Mouse (Mus musculus) intestine, postnatal 0 days (tissue): Measurements from ENCODE around the gene Tnik. TPM values are rescaled to one million over a fixed set of nuclear protein-coding genes. Genes with fewer than 3 reads are reported as not detected.

ENCODE experiments used
- ATAC-seq: fragments of 200-750 bp; cut with Nextera tagmentation; 2 replicates; pipeline ENCODE4 v1.8.0; 2017; ENCODE audit warnings: mild to moderate bottlenecking, moderate TSS enrichment, moderate library complexity
- H3K27ac ChIP-seq: fragments of 300-500 bp; sonication (generic); 2 replicates; pipeline ENCODE4 v1.5.1; 2014; ENCODE audit warnings: mild to moderate bottlenecking, low read depth, low read length, moderate library complexity
- H3K27me3 ChIP-seq: fragments of 300-500 bp; sonication (generic); replicated peaks from 2 replicates; pipeline ENCODE4 v1.6.1; 2014; ENCODE audit warnings: low read length, mixed read lengths; ENCODE audit not compliant: control insufficient read depth, insufficient read depth
- H3K36me3 ChIP-seq: fragments of 300-500 bp; sonication (generic); 2 replicates; pipeline ENCODE4 v1.6.1; 2014; ENCODE audit warnings: mild to moderate bottlenecking, moderate library complexity; ENCODE audit not compliant: control insufficient read depth, insufficient read depth
- H3K4me1 ChIP-seq: fragments of 300-500 bp; sonication (generic); replicated peaks from 2 replicates; pipeline ENCODE4 v1.6.1; 2014; ENCODE audit warnings: antibody characterized with exemption, low read length, mixed read lengths; ENCODE audit not compliant: control insufficient read depth, insufficient read depth
- H3K4me2 ChIP-seq: fragments of 300-500 bp; sonication (generic); replicated peaks from 2 replicates; pipeline ENCODE4 v1.6.1; 2014; ENCODE audit warnings: low read depth, mild to moderate bottlenecking, moderate library complexity
- H3K4me3 ChIP-seq: fragments of 300-500 bp; sonication (generic); 2 replicates; pipeline ENCODE4 v1.5.1; 2014; ENCODE audit warnings: low read depth, low read length
- H3K9ac ChIP-seq: fragments of 300-500 bp; sonication (generic); 2 replicates; pipeline ENCODE4 v1.6.1; 2014; ENCODE audit warnings: mild to moderate bottlenecking, low read depth, low read length
- H3K9me3 ChIP-seq: fragments of 300-500 bp; sonication (generic); 2 replicates; pipeline ENCODE4 v1.6.1; 2016; ENCODE audit warnings: mixed run types; ENCODE audit not compliant: control insufficient read depth
- CTCF ChIP-seq: sonication (generic); IDR thresholded peaks from 2 replicates; pipeline ENCODE4 v1.5.1; 2016; ENCODE audit warnings: low read depth, mild to moderate bottlenecking, control low read depth, antibody characterized with exemption, moderate library complexity
- WGBS: fragments of 180-500 bp; shearing (Covaris S2); extraction: QIAGEN DNeasy Blood & Tissue Kit; methylation state at CpG from one replicate; pipeline ENCODE4 v1.1.7; 2014; 5-methylcytosine and 5-hydroxymethylcytosine counted together
- polyA plus RNA-seq: library from polyadenylated mRNA; unstranded; fragments of >200 nt; fragmentation: Nextera tagmentation; extraction: Ambion mirVana; gene quantifications from 2 replicates; pipeline ENCODE4 v1.2.1, GENCODE M21; 2015

Tnik gene
- polyA plus RNA-seq, 1 experiment from 2014 or later, result 7.9 TPM

GRCm38 (mm10) chr3:28453458-28453857, 190.4 kb downstream of the Tnik start:
- Histone ChIP-seq H3K36me3 (no peaks in the 10 kb centered on the region), H3K4me1 (no peaks in the 10 kb centered on the region), H3K4me3 (no peak overlapping the region), H3K27ac (no peak overlapping the region), H3K9ac (no peak overlapping the region), H3K4me2 (no peak overlapping the region), H3K9me3 (no peaks in the 10 kb centered on the region), H3K27me3 (no peaks in the 10 kb centered on the region)
- no peak for ATAC-seq
- WGBS, result 90% methylated on average over 3 of the region's 3 CpGs
- TF ChIP-seq CTCF, result no peak

- H3K27me3 ChIP-seq, result no peaks in the 10 kb centered on the region
- no peaks in the 10 kb centered on the region for H3K36me3 ChIP-seq
- no peaks in the 10 kb centered on the region for H3K9me3 ChIP-seq
- H3K4me3 ChIP-seq, result no peak overlapping the region
- 83% methylated on average over 8 of the region's 8 CpGs for whole genome bisulfite sequencing
- H3K4me1 ChIP-seq, result no peaks in the 10 kb centered on the region
- no peak for ATAC-seq
- no peak overlapping the region for H3K27ac ChIP-seq
- H3K9ac ChIP-seq, result no peak overlapping the region
- H3K4me2 ChIP-seq, result no peak overlapping the region
- no peak for TF ChIP-seq CTCF
These were observed 193.8 kb downstream of the Tnik start for GRCm38 (mm10) chr3:28456842-28457241.

DNA sequence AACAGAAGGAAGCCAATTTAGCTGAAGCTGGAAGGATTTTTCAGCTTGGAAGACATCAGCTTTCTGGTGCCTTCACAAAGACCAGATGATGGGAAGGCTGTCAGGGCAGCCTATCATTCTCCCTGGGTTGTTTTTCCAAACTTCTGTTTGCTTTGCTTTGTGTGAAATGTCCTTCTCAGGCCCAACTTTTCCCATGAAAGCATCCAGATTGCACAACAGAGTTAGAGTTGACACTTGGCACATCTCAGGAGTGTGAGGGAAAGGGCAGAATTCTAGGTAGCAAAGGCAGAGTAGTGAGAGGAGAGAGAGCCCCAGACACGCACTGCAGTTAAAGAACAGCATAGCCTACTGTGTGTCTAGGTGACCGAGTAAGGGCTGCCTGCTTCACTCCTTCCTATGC, 194.5 kb downstream of the Tnik start:
- Histone ChIP-seq H3K4me1 (no peaks in the 10 kb centered on the region), H3K36me3 (no peaks in the 10 kb centered on the region), H3K9me3 (no peaks in the 10 kb centered on the region), H3K9ac (no peak overlapping the region), H3K27ac (no peak overlapping the region), H3K4me3 (no peak overlapping the region), H3K4me2 (no peak overlapping the region), H3K27me3 (no peaks in the 10 kb centered on the region)
- 85% methylated on average over 2 of the region's 2 CpGs for WGBS
- ATAC-seq, result no peak
- TF ChIP-seq CTCF, result no peak

GRCm38 (mm10) chr3:28466688-28467087, 203.7 kb downstream of the Tnik start:
- no peak for TF ChIP-seq CTCF
- no peaks in the 10 kb centered on the region for H3K36me3 ChIP-seq
- no peak overlapping the region for H3K9ac ChIP-seq
- H3K27me3 ChIP-seq, result no peaks in the 10 kb centered on the region
- WGBS, result 91% methylated on average over 4 of the region's 4 CpGs
- ATAC-seq, result no peak
- H3K9me3 ChIP-seq, result no peaks in the 10 kb centered on the region
- no peak overlapping the region for H3K27ac ChIP-seq
- H3K4me1 ChIP-seq, result peaks cover 8% of the 10 kb centered on the region
- no peak overlapping the region for H3K4me2 ChIP-seq
- no peak overlapping the region for H3K4me3 ChIP-seq

DNA sequence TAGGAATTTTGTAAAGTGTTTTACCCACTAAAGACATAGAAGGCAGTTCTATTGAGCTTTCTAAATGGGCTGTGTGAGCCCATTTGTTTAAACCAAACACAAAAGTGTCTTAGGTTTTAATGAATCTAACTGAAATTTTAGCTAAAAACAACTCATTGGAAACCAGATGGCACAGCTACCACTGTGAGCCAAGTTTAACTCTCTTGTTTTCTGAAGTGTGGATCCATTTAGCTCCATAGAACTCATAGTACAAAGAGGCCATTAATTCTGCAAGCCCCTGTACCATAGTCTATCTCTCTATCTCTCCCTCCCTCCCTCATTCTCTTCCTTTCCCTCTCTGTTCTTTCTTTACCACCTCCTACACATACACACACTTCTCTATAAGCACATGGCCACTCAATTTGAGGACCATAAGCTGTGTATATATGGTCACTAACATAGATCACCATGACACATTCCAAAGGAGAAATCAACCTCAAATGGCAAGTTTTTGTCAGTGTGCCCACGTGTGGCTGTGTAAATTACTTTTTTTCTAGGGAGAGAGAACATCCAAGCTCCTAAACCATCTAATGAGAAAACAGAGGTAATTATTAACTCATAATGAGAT, 204.2 kb downstream of the Tnik start:
- H3K4me3 ChIP-seq, result no peak overlapping the region
- no peak overlapping the region for H3K27ac ChIP-seq
- 31% methylated on average over 1 of the region's 1 CpGs for WGBS
- H3K36me3 ChIP-seq, result no peaks in the 10 kb centered on the region
- no peak overlapping the region for H3K4me2 ChIP-seq
- H3K27me3 ChIP-seq, result no peaks in the 10 kb centered on the region
- no peaks in the 10 kb centered on the region for H3K9me3 ChIP-seq
- no peak for TF ChIP-seq CTCF
- H3K4me1 ChIP-seq, result peaks cover 8% of the 10 kb centered on the region
- ATAC-seq, result peak; percentile 20
- no peak overlapping the region for H3K9ac ChIP-seq

GRCm38 (mm10) chr3:28467871-28468285, 204.9 kb downstream of the Tnik start:
- H3K4me2 ChIP-seq, result no peak overlapping the region
- no peaks in the 10 kb centered on the region for H3K36me3 ChIP-seq
- H3K27me3 ChIP-seq, result no peaks in the 10 kb centered on the region
- WGBS, result 34% methylated on average over 4 of the region's 4 CpGs
- no peak overlapping the region for H3K9ac ChIP-seq
- peak; percentile 92 for ATAC-seq
- H3K27ac ChIP-seq, result peak overlapping the region; percentile 61; the same call in 1 of the 2 replicates
- H3K4me1 ChIP-seq, result peaks cover 8% of the 10 kb centered on the region
- TF ChIP-seq CTCF, result no peak
- no peak overlapping the region for H3K4me3 ChIP-seq
- no peaks in the 10 kb centered on the region for H3K9me3 ChIP-seq
